Mouse (Mus musculus) liver, postnatal 0 days (tissue): ENCODE measurements around the gene Ank.

ENCODE experiments used
- CTCF ChIP-seq: sonication (generic); IDR thresholded peaks from 2 replicates; pipeline ENCODE4 v1.5.1; 2016; ENCODE audit warnings: antibody characterized with exemption, low read depth
- EP300 ChIP-seq: IDR thresholded peaks from 2 replicates; pipeline ENCODE4 v1.6.1; 2016; ENCODE audit warnings: antibody characterized with exemption, low read depth, mild to moderate bottlenecking

GRCm38 (mm10) chr15:27612533-27613221 lies 146.2 kb downstream of the Ank start:
- TF ChIP-seq CTCF (peak; percentile 88), EP300 (no peak)
